Mouse (Mus musculus) CH12.LX (cell line): ENCODE measurements around the gene Arhgap28. TPM values are rescaled to one million over a fixed set of nuclear protein-coding genes. Genes with fewer than 3 reads are reported as not detected.

Experiments used
- DNase-seq: peaks from one replicate; pipeline ENCODE4 v3.0.0-alpha.2; 2013; ENCODE audit errors: extremely low read depth
- H3K27ac ChIP-seq: 2 replicates; pipeline ENCODE4 v1.5.1; 2012; ENCODE audit warnings: low read depth, mild to moderate bottlenecking, control low read depth, moderate library complexity; ENCODE audit not compliant: insufficient read depth
- H3K27me3 ChIP-seq: replicated peaks from 2 replicates; pipeline ENCODE3; 2012; ENCODE audit warnings: inconsistent platforms
- H3K36me3 ChIP-seq, 2 experiments: replicated peaks in 1 of 2; 2 replicates each; pipeline versions ENCODE3 to v1.6.1; 2012; ENCODE audit warnings: inconsistent platforms in 1 of 2, low read length in 1 of 2, mild to moderate bottlenecking in 1 of 2, mixed read lengths in 1 of 2, moderate library complexity in 1 of 2; ENCODE audit not compliant: control insufficient read depth in 1 of 2, insufficient read depth in 1 of 2
- H3K4me1 ChIP-seq, 2 experiments: 2 replicates each; pipeline ENCODE4 v1.6.1; 2012; ENCODE audit warnings: inconsistent platforms in 1 of 2, moderate library complexity in 1 of 2; ENCODE audit not compliant: insufficient read depth in 2 of 2, control insufficient read depth in 1 of 2
- H3K4me2 ChIP-seq: 2 replicates; pipeline ENCODE4 v1.6.1; 2012; ENCODE audit warnings: low read depth, mild to moderate bottlenecking, control low read depth; ENCODE audit not compliant: poor library complexity, insufficient read depth, severe bottlenecking
- H3K4me3 ChIP-seq, 3 experiments: fragments of 150-350 bp in 1 of 3; sonication (generic) in 1 of 3; replicated peaks in 1 of 3; 2 replicates each; pipeline versions ENCODE3 to v1.5.1; 2011 to 2012; ENCODE audit warnings: low read depth in 2 of 3, low read length in 2 of 3, mild to moderate bottlenecking in 2 of 3, moderate library complexity in 2 of 3, control low read depth in 1 of 3, improper control_type of control experiment in 1 of 3, inconsistent platforms in 1 of 3, mixed read lengths in 1 of 3; ENCODE audit not compliant: poor library complexity in 1 of 3
- H3K79me2 ChIP-seq: replicated peaks from 2 replicates; pipeline ENCODE4 v1.6.1; 2012; ENCODE audit warnings: mild to moderate bottlenecking, moderate library complexity; ENCODE audit not compliant: control insufficient read depth, poor library complexity, insufficient read depth, severe bottlenecking; ENCODE audit errors: extremely low read depth
- H3K9ac ChIP-seq: 2 replicates; pipeline ENCODE4 v1.6.1; 2012; ENCODE audit warnings: low read depth, mild to moderate bottlenecking, control low read depth, moderate library complexity; ENCODE audit not compliant: insufficient read depth
- H3K9me3 ChIP-seq: replicated peaks from 2 replicates; pipeline ENCODE3; 2012; ENCODE audit warnings: low read length, inconsistent platforms, mixed read lengths
- BHLHE40 ChIP-seq: IDR thresholded peaks from 2 replicates; pipeline ENCODE4 v1.6.1; 2011; ENCODE audit warnings: mild to moderate bottlenecking, low read depth, low read length, improper control_type of control experiment
- CHD1 ChIP-seq: IDR thresholded peaks from 2 replicates; pipeline ENCODE4 v1.6.1; 2012; ENCODE audit warnings: low read depth, low read length, improper control_type of control experiment, inconsistent platforms
- CHD2 ChIP-seq: IDR thresholded peaks from 2 replicates; pipeline ENCODE4 v1.6.1; 2011; ENCODE audit warnings: low read length, improper control_type of control experiment
- CTCF ChIP-seq, 2 experiments: IDR thresholded peaks in 1 of 2; conservative IDR thresholded peaks in 1 of 2; 2 replicates each; pipeline ENCODE4 v1.5.1; 2011 to 2012; ENCODE audit warnings: low read depth in 2 of 2, low read length in 2 of 2, improper control_type of control experiment in 1 of 2, inconsistent platforms in 1 of 2, mild to moderate bottlenecking in 1 of 2, moderate library complexity in 1 of 2
- ELF1 ChIP-seq: IDR thresholded peaks from 2 replicates; pipeline ENCODE4 v1.6.1; 2014; ENCODE audit warnings: low read depth, mild to moderate bottlenecking, inconsistent platforms, low read length, improper control_type of control experiment
- ETS1 ChIP-seq: conservative IDR thresholded peaks from 2 replicates; pipeline ENCODE4 v1.6.1; 2012; ENCODE audit warnings: low read depth, mild to moderate bottlenecking, inconsistent platforms, low read length, improper control_type of control experiment, moderate library complexity
- HCFC1 ChIP-seq: IDR thresholded peaks from 2 replicates; pipeline ENCODE4 v1.6.1; 2012; ENCODE audit warnings: low read depth, mild to moderate bottlenecking, inconsistent platforms, low read length, improper control_type of control experiment
- JUN ChIP-seq: IDR thresholded peaks from 2 replicates; pipeline ENCODE4 v1.6.1; 2011; ENCODE audit warnings: low read depth, mild to moderate bottlenecking, low read length, improper control_type of control experiment, moderate library complexity; ENCODE audit not compliant: insufficient read depth
- JUND ChIP-seq: conservative IDR thresholded peaks from 2 replicates; pipeline ENCODE4 v1.6.1; 2011; ENCODE audit warnings: low read depth, low read length, improper control_type of control experiment
- KAT2A ChIP-seq: IDR thresholded peaks from 2 replicates; pipeline ENCODE4 v1.6.1; 2012; ENCODE audit warnings: low read length, improper control_type of control experiment, inconsistent platforms; ENCODE audit not compliant: insufficient replicate concordance
- MAFK ChIP-seq: IDR thresholded peaks from 2 replicates; pipeline ENCODE4 v1.6.1; 2011; ENCODE audit warnings: low read length, improper control_type of control experiment; ENCODE audit not compliant: insufficient replicate concordance
- MAX ChIP-seq: IDR thresholded peaks from 2 replicates; pipeline ENCODE4 v1.6.1; 2011; ENCODE audit warnings: low read length, improper control_type of control experiment
- MAZ ChIP-seq: IDR thresholded peaks from 2 replicates; pipeline ENCODE4 v1.6.1; 2012; ENCODE audit warnings: low read depth, mild to moderate bottlenecking, inconsistent platforms, low read length, improper control_type of control experiment, moderate library complexity
- MXI1 ChIP-seq: IDR thresholded peaks from 2 replicates; pipeline ENCODE4 v1.6.1; 2011; ENCODE audit warnings: mild to moderate bottlenecking, low read depth, low read length, improper control_type of control experiment
- MYC ChIP-seq: IDR thresholded peaks from 2 replicates; pipeline ENCODE4 v1.6.1; 2011; ENCODE audit warnings: low read depth, mild to moderate bottlenecking, improper control_type of control experiment, low read length
- NELFE ChIP-seq: IDR thresholded peaks from 2 replicates; pipeline ENCODE4 v1.6.1; 2011; ENCODE audit warnings: low read depth, low read length, improper control_type of control experiment
- NRF1 ChIP-seq: IDR thresholded peaks from 2 replicates; pipeline ENCODE4 v1.6.1; 2014; ENCODE audit warnings: low read depth, mild to moderate bottlenecking, inconsistent platforms, low read length, improper control_type of control experiment, moderate library complexity
- POLR2A ChIP-seq: IDR thresholded peaks from 2 replicates; pipeline ENCODE4 v1.6.1; 2011; ENCODE audit warnings: low read depth, mild to moderate bottlenecking, improper control_type of control experiment, low read length
- POLR2AphosphoS2 ChIP-seq: IDR thresholded peaks from 2 replicates; pipeline ENCODE4 v1.6.1; 2011; ENCODE audit warnings: low read depth, low read length, improper control_type of control experiment
- RAD21 ChIP-seq: IDR thresholded peaks from 2 replicates; pipeline ENCODE4 v1.6.1; 2011; ENCODE audit warnings: low read depth, mild to moderate bottlenecking, low read length, improper control_type of control experiment, moderate library complexity
- RCOR1 ChIP-seq: conservative IDR thresholded peaks from 2 replicates; pipeline ENCODE4 v1.6.1; 2012; ENCODE audit warnings: low read depth, mild to moderate bottlenecking, inconsistent platforms, low read length, improper control_type of control experiment
- SIN3A ChIP-seq: IDR thresholded peaks from 2 replicates; pipeline ENCODE4 v1.6.1; 2012; ENCODE audit warnings: low read length, improper control_type of control experiment, inconsistent platforms
- TBP ChIP-seq: conservative IDR thresholded peaks from 2 replicates; pipeline ENCODE4 v1.6.1; 2011; ENCODE audit warnings: low read depth, low read length, improper control_type of control experiment
- TCF12 ChIP-seq: IDR thresholded peaks from 2 replicates; pipeline ENCODE4 v1.6.1; 2014; ENCODE audit warnings: low read depth, mild to moderate bottlenecking, inconsistent platforms, low read length, improper control_type of control experiment
- UBTF ChIP-seq: IDR thresholded peaks from 2 replicates; pipeline ENCODE4 v1.6.1; 2012; ENCODE audit warnings: low read depth, mild to moderate bottlenecking, inconsistent platforms, low read length, improper control_type of control experiment, moderate library complexity
- USF1 ChIP-seq: IDR thresholded peaks from 2 replicates; pipeline ENCODE4 v1.6.1; 2014; ENCODE audit warnings: low read depth, mild to moderate bottlenecking, inconsistent platforms, low read length, improper control_type of control experiment
- USF2 ChIP-seq: conservative IDR thresholded peaks from 2 replicates; pipeline ENCODE4 v1.6.1; 2011; ENCODE audit warnings: low read depth, low read length, improper control_type of control experiment
- ZC3H11A ChIP-seq: IDR thresholded peaks from 2 replicates; pipeline ENCODE4 v1.6.1; 2012; ENCODE audit warnings: low read depth, mild to moderate bottlenecking, inconsistent platforms, low read length, improper control_type of control experiment
- ZKSCAN1 ChIP-seq: IDR thresholded peaks from 2 replicates; pipeline ENCODE4 v1.6.1; 2012; ENCODE audit warnings: low read depth, inconsistent platforms, low read length, improper control_type of control experiment, borderline replicate concordance
- ZMIZ1 ChIP-seq: IDR thresholded peaks from 2 replicates; pipeline ENCODE4 v1.6.1; 2012; ENCODE audit warnings: low read depth, mild to moderate bottlenecking, inconsistent platforms, low read length, improper control_type of control experiment
- ZNF384 ChIP-seq: IDR thresholded peaks from 2 replicates; pipeline ENCODE4 v1.6.1; 2012; ENCODE audit warnings: low read depth, low read length, improper control_type of control experiment, inconsistent platforms
- dilution Hi-C: fragments of 300-500 bp; cut with MboI; formaldehyde crosslinking; loops from 2 replicates; pipeline ENCODE4 v1.14.3; 2020; ENCODE audit warnings: low sequenced_read_pairs; ENCODE audit not compliant: extremely low pct_unique_long_range_greater_than_20kb, extremely low pct_ligation_motif_present
- in situ Hi-C: fragments of 300-500 bp; cut with MboI; formaldehyde crosslinking; loops from 3 replicates; pipeline ENCODE4 v1.14.3; 2019; ENCODE audit warnings: low sequenced_read_pairs, low pct_ligation_motif_present, low pct_unique_long_range_greater_than_20kb, mixed read lengths
- polyA plus RNA-seq: library from polyadenylated mRNA; unstranded; fragments of >175 nt; gene quantifications from 2 replicates; pipeline ENCODE4 v1.2.1, GENCODE M21; 2012; ENCODE audit warnings: low read depth; ENCODE audit not compliant: insufficient read length
- total RNA-seq, 2 experiments: library from RNA; depleted of rRNA; stranded (reverse); fragments of 300-350 nt in 1 of 2; fragments of >200 nt in 1 of 2; gene quantifications; 2 replicates each; pipeline ENCODE4 v1.2.3; 2012 to 2014

Arhgap28 gene
- total and polyA plus RNA-seq, 3 experiments = not detected

DNA sequence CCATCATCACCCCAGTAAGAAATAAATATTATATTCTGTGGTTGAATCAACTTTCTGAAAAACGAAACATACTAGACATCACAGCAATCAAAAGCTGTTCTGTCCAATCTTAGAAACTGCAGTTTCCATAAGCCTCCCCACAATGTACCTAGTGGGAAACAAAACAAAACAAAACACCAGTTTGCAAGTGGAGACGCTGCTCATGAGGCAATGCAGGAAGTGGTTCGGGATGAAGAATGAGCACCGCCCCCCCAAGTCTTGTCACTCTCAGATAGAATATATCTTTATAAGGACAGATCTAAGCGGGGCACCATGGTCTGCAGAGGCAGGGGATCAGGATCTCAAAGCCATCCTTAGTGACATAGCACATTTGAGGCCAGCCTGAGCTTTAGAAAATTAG is 117.6 kb downstream of the Arhgap28 start:
- H3K9me3 ChIP-seq = peaks cover 60% of the 10 kb centered on the region
- no peak for TF ChIP-seq TBP
- TF ChIP-seq ZMIZ1 = no peak
- TF ChIP-seq BHLHE40 = no peak
- no peak for TF ChIP-seq UBTF
- no peak for TF ChIP-seq USF1
- TF ChIP-seq CHD2 = no peak
- TF ChIP-seq MAX = no peak
- TF ChIP-seq MAZ = no peak
- no peak for TF ChIP-seq POLR2A
- TF ChIP-seq CHD1 = no peak
- no peak for TF ChIP-seq ZNF384
- no peak for TF ChIP-seq ZC3H11A
- TF ChIP-seq ELF1 = no peak
- no peak for TF ChIP-seq POLR2AphosphoS2
- no peak for TF ChIP-seq RAD21
- no peak for TF ChIP-seq TCF12
- no peak for TF ChIP-seq MYC
- TF ChIP-seq RCOR1 = no peak
- no peak overlapping the region for H3K27ac ChIP-seq
- H3K27me3 ChIP-seq = no peaks in the 10 kb centered on the region
- no peak overlapping the region for H3K4me2 ChIP-seq
- H3K36me3 ChIP-seq = no peaks in the 10 kb centered on the region
- no peak overlapping the region for H3K4me3 ChIP-seq
- no peaks in the 10 kb centered on the region for H3K4me1 ChIP-seq
- H3K9ac ChIP-seq = no peak overlapping the region
- H3K79me2 ChIP-seq = no peaks in the 10 kb centered on the region
- dilution Hi-C loops (no loop called here), in situ Hi-C loops (no loop called here)
- no peak for DNase-seq

DNA sequence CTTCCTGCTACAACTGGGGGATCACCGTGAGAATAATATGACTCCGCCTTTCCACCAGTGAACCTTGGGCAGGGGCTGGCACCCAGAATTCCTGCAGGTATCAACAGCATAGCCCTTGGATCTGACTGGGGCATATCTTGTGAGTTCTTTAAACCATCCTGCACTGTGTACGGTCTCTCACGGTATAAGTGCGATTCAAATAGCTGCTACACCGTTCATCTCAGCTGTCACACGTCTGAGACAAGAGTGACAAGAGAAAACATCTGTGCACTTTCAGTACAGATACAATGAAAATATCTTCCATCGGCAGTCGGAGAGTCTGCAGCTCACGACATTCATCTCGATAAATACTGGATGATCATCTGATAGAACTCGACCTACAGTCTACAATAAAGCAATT is 126.3 kb downstream of the Arhgap28 start:
- Histone ChIP-seq H3K27me3 (no peaks in the 10 kb centered on the region), H3K9ac (no peak overlapping the region), H3K4me3 (no peak overlapping the region), H3K9me3 (peaks cover 77% of the 10 kb centered on the region), H3K36me3 (no peaks in the 10 kb centered on the region), H3K79me2 (no peaks in the 10 kb centered on the region), H3K4me2 (no peak overlapping the region), H3K27ac (no peak overlapping the region), H3K4me1 (no peaks in the 10 kb centered on the region)
- dilution Hi-C loops (no loop called here), in situ Hi-C loops (no loop called here)
- TF ChIP-seq ZKSCAN1 = no peak
- TF ChIP-seq NRF1 = no peak
- TF ChIP-seq RAD21 = no peak
- no peak for TF ChIP-seq MAFK
- no peak for TF ChIP-seq MXI1
- no peak for TF ChIP-seq NELFE
- no peak for TF ChIP-seq CHD2
- TF ChIP-seq JUN = no peak
- TF ChIP-seq HCFC1 = no peak
- TF ChIP-seq ETS1 = no peak
- TF ChIP-seq CTCF (conservative IDR thresholded peaks at IDR 0.05 in 1 of 2, IDR thresholded peaks at IDR 0.05 in 1 of 2; ENCODE audit: low read depth in 2 of 2, low read length in 2 of 2) = no peak
- no peak for TF ChIP-seq USF2
- TF ChIP-seq KAT2A = no peak
- no peak for TF ChIP-seq JUND
- TF ChIP-seq ZNF384 = no peak
- TF ChIP-seq ELF1 = no peak
- TF ChIP-seq MAZ = no peak
- no peak for TF ChIP-seq SIN3A
- DNase-seq = no peak
